Mouse (Mus musculus): ENCODE results near the gene Egf. TPM values are rescaled to one million over a fixed set of nuclear protein-coding genes. Genes with fewer than 3 reads are reported as not detected.

Gene Egf
- polyA plus RNA-seq (2012; fragmentation: generic; extraction: Trizol), result 0.27 TPM
- long read RNA-seq, experiment 1, partial matches to known transcripts, result 0 of 3 reads
- long read RNA-seq, experiment 1, other reads (novel, unspliced or antisense), result 3 of 3 reads
- long read RNA-seq, experiment 2, result 0 reads

GRCm38 (mm10) chr3:129754650-129755604 is at the start of gene Egf:
Egf (minus strand) TSS chr3:129755316.
- TF ChIP-seq USF1 (IDR thresholded peaks at IDR 0.05; ENCODE audit: low read depth) (no peak), MAX (IDR thresholded peaks at IDR 0.05) (no peak), FOSL1 (IDR thresholded peaks at IDR 0.05; ENCODE audit: insufficient read depth, low read length, poor library complexity, severe bottlenecking) (no peak), CEBPB (IDR thresholded peaks at IDR 0.05; ENCODE audit: low read depth) (no peak), MYOD1 (IDR thresholded peaks at IDR 0.05; ENCODE audit: control insufficient read depth, insufficient read length, low read depth) (no peak), MYOG (IDR thresholded peaks at IDR 0.05; ENCODE audit: control insufficient read depth, extremely low read depth, insufficient read length) (no peak), CTCF (IDR thresholded peaks at IDR 0.05; ENCODE audit: control insufficient read depth, insufficient read depth, insufficient read length) (no peak)
- H3K79me3 ChIP-seq (ENCODE audit: low read depth), result no peaks in the 10 kb centered on the region
- no peaks in the 10 kb centered on the region for H3K79me2 ChIP-seq (ENCODE audit: control insufficient read depth, insufficient read depth)
- H3K4me3 ChIP-seq (ENCODE audit: insufficient read depth, poor library complexity, severe bottlenecking), result no peak within 1 kb of the TSS
- no peak within 1 kb of the TSS for H3ac ChIP-seq (ENCODE audit: control insufficient read depth, insufficient read length, low read depth)
- no peaks in the 10 kb centered on the region for H3K36me3 ChIP-seq (ENCODE audit: control insufficient read depth, insufficient read depth)
- H3K27me3 ChIP-seq (ENCODE audit: control insufficient read depth, insufficient read depth, insufficient read length), result peaks cover 29% of the 10 kb centered on the region

- Histone ChIP-seq H3K79me2 (ENCODE audit: control insufficient read depth, insufficient read depth) (no peaks in the 10 kb centered on the region), H3ac (ENCODE audit: control insufficient read depth, insufficient read length, low read depth) (no peak within 1 kb of the TSS), H3K27me3 (ENCODE audit: control insufficient read depth, insufficient read depth, insufficient read length) (no peaks in the 10 kb centered on the region), H3K4me3 (ENCODE audit: insufficient read depth, poor library complexity, severe bottlenecking) (no peak within 1 kb of the TSS), H3K36me3 (ENCODE audit: control insufficient read depth, insufficient read depth) (no peaks in the 10 kb centered on the region), H3K79me3 (ENCODE audit: low read depth) (no peaks in the 10 kb centered on the region)
- no peak for TF ChIP-seq MYOG (IDR thresholded peaks at IDR 0.05; ENCODE audit: control insufficient read depth, extremely low read depth, insufficient read length)
- TF ChIP-seq CTCF (IDR thresholded peaks at IDR 0.05; ENCODE audit: control insufficient read depth, insufficient read depth, insufficient read length), result no peak
- TF ChIP-seq FOSL1 (IDR thresholded peaks at IDR 0.05; ENCODE audit: insufficient read depth, low read length, poor library complexity, severe bottlenecking), result no peak
- no peak for TF ChIP-seq USF1 (IDR thresholded peaks at IDR 0.05; ENCODE audit: low read depth)
- no peak for TF ChIP-seq CEBPB (IDR thresholded peaks at IDR 0.05; ENCODE audit: low read depth)
- TF ChIP-seq MAX (IDR thresholded peaks at IDR 0.05), result no peak
- no peak for TF ChIP-seq MYOD1 (IDR thresholded peaks at IDR 0.05; ENCODE audit: control insufficient read depth, insufficient read length, low read depth)
Observed at GRCm38 (mm10) chr3:129803765-129804164, 48.6 kb upstream of the Egf start, which contains the start of gene Lrit3. Lrit3 (minus strand) TSS chr3:129804030.

GRCm38 (mm10) chr3:129799011-129799410 is 43.9 kb upstream of the Egf start:
- H3K79me3 ChIP-seq (ENCODE audit: low read depth), result no peaks in the 10 kb centered on the region
- TF ChIP-seq CTCF (IDR thresholded peaks at IDR 0.05; ENCODE audit: control insufficient read depth, insufficient read depth, insufficient read length) (no peak), USF1 (IDR thresholded peaks at IDR 0.05; ENCODE audit: low read depth) (no peak), MAX (IDR thresholded peaks at IDR 0.05) (no peak), CEBPB (IDR thresholded peaks at IDR 0.05; ENCODE audit: low read depth) (no peak), MYOG (IDR thresholded peaks at IDR 0.05; ENCODE audit: control insufficient read depth, extremely low read depth, insufficient read length) (no peak), FOSL1 (IDR thresholded peaks at IDR 0.05; ENCODE audit: insufficient read depth, low read length, poor library complexity, severe bottlenecking) (no peak), MYOD1 (IDR thresholded peaks at IDR 0.05; ENCODE audit: control insufficient read depth, insufficient read length, low read depth) (no peak)

GRCm38 (mm10) chr3:129798551-129798950 is 43.4 kb upstream of the Egf start:
- TF ChIP-seq MAX (IDR thresholded peaks at IDR 0.05) (no peak), USF1 (IDR thresholded peaks at IDR 0.05; ENCODE audit: low read depth) (no peak), MYOD1 (IDR thresholded peaks at IDR 0.05; ENCODE audit: control insufficient read depth, insufficient read length, low read depth) (no peak), CTCF (IDR thresholded peaks at IDR 0.05; ENCODE audit: control insufficient read depth, insufficient read depth, insufficient read length) (no peak), CEBPB (IDR thresholded peaks at IDR 0.05; ENCODE audit: low read depth) (no peak), MYOG (IDR thresholded peaks at IDR 0.05; ENCODE audit: control insufficient read depth, extremely low read depth, insufficient read length) (no peak), FOSL1 (IDR thresholded peaks at IDR 0.05; ENCODE audit: insufficient read depth, low read length, poor library complexity, severe bottlenecking) (no peak)
- H3K36me3 ChIP-seq (ENCODE audit: control insufficient read depth, insufficient read depth), result no peaks in the 10 kb centered on the region
- H3K4me3 ChIP-seq (ENCODE audit: insufficient read depth, poor library complexity, severe bottlenecking), result no peak overlapping the region
- no peaks in the 10 kb centered on the region for H3K79me2 ChIP-seq (ENCODE audit: control insufficient read depth, insufficient read depth)
- no peaks in the 10 kb centered on the region for H3K79me3 ChIP-seq (ENCODE audit: low read depth)
- H3K27me3 ChIP-seq (ENCODE audit: control insufficient read depth, insufficient read depth, insufficient read length), result no peaks in the 10 kb centered on the region
- H3ac ChIP-seq (ENCODE audit: control insufficient read depth, insufficient read length, low read depth), result no peak overlapping the region

More at GRCm38 (mm10) chr3:129799011-129799410, 43.9 kb upstream of the Egf start:
- no peaks in the 10 kb centered on the region for H3K79me2 ChIP-seq (ENCODE audit: control insufficient read depth, insufficient read depth)
- no peak overlapping the region for H3K4me3 ChIP-seq (ENCODE audit: insufficient read depth, poor library complexity, severe bottlenecking)
- H3K36me3 ChIP-seq (ENCODE audit: control insufficient read depth, insufficient read depth), result no peaks in the 10 kb centered on the region
- H3ac ChIP-seq (ENCODE audit: control insufficient read depth, insufficient read length, low read depth), result no peak overlapping the region
- no peaks in the 10 kb centered on the region for H3K27me3 ChIP-seq (ENCODE audit: control insufficient read depth, insufficient read depth, insufficient read length)

GRCm38 (mm10) chr3:129797341-129797740 is 42.2 kb upstream of the Egf start:
- H3K79me2 ChIP-seq (ENCODE audit: control insufficient read depth, insufficient read depth), result no peaks in the 10 kb centered on the region
- TF ChIP-seq FOSL1 (IDR thresholded peaks at IDR 0.05; ENCODE audit: insufficient read depth, low read length, poor library complexity, severe bottlenecking) (no peak), MYOD1 (IDR thresholded peaks at IDR 0.05; ENCODE audit: control insufficient read depth, insufficient read length, low read depth) (no peak), USF1 (IDR thresholded peaks at IDR 0.05; ENCODE audit: low read depth) (no peak), CTCF (IDR thresholded peaks at IDR 0.05; ENCODE audit: control insufficient read depth, insufficient read depth, insufficient read length) (no peak), CEBPB (IDR thresholded peaks at IDR 0.05; ENCODE audit: low read depth) (no peak), MAX (IDR thresholded peaks at IDR 0.05) (no peak), MYOG (IDR thresholded peaks at IDR 0.05; ENCODE audit: control insufficient read depth, extremely low read depth, insufficient read length) (no peak)
- H3K36me3 ChIP-seq (ENCODE audit: control insufficient read depth, insufficient read depth), result no peaks in the 10 kb centered on the region
- peaks cover 7% of the 10 kb centered on the region for H3K27me3 ChIP-seq (ENCODE audit: control insufficient read depth, insufficient read depth, insufficient read length)
- H3K4me3 ChIP-seq (ENCODE audit: insufficient read depth, poor library complexity, severe bottlenecking), result no peak overlapping the region
- H3K79me3 ChIP-seq (ENCODE audit: low read depth), result no peaks in the 10 kb centered on the region
- no peak overlapping the region for H3ac ChIP-seq (ENCODE audit: control insufficient read depth, insufficient read length, low read depth)
